Mouse (Mus musculus) neural tube, embryonic 13.5 days (tissue): ENCODE measurements around the gene 1700018B08Rik. TPM values are rescaled to one million over a fixed set of nuclear protein-coding genes. Genes with fewer than 3 reads are reported as not detected.

Experiments
- polyA plus RNA-seq: library from polyadenylated mRNA; unstranded; fragments of >200 nt; fragmentation: Nextera tagmentation; extraction: Ambion mirVana; gene quantifications from 2 replicates; pipeline ENCODE4 v1.2.1, GENCODE M21; 2015

The 1700018B08Rik gene
- polyA plus RNA-seq, 1 experiment from 2014 or later: not detected

Other genes with a start within 250 kb of the 1700018B08Rik start
- gene Fbxo31, start 34.5 kb upstream of the 1700018B08Rik start, polyA plus RNA-seq: 28.8 and 32.0 TPM in 2 replicates
- gene Map1lc3b, start 46.0 kb upstream of the 1700018B08Rik start, polyA plus RNA-seq: 411 and 420 TPM in 2 replicates
- gene Zcchc14, start 108.6 kb upstream of the 1700018B08Rik start, polyA plus RNA-seq: 22.2 and 23.6 TPM in 2 replicates
- gene Jph3, start 185.3 kb upstream of the 1700018B08Rik start, polyA plus RNA-seq: 101 and 104 TPM in 2 replicates